Mouse (Mus musculus) left cerebral cortex, postnatal 10 days (tissue): ENCODE data around the gene Prl3c1. TPM values are rescaled to one million over a fixed set of nuclear protein-coding genes. Genes with fewer than 3 reads are reported as not detected.
"Not testable (repeated sequence)": the region's sequence is repeated elsewhere in the genome, so short reads cannot be mapped to it uniquely, and the experiment has no call there.

Experiments used
- DNase-seq, 2 experiments: peaks; one replicate each; pipeline ENCODE4 v3.0.0; 2021 to 2022; ENCODE audit warnings: low spot score in 2 of 2, mixed read lengths in 1 of 2; ENCODE audit errors: extremely low spot score in 1 of 2
- intact Hi-C: fragments of 180-260 bp; cut with DNase I; formaldehyde crosslinking; loops from one replicate; pipeline ENCODE4 v1.15.1; 2025
- total RNA-seq, 2 experiments: library from RNA; stranded (reverse); gene quantifications; 2 replicates each; pipeline ENCODE4 v1.2.3; 2021

Prl3c1 gene
- total RNA-seq, result not detected

DNA sequence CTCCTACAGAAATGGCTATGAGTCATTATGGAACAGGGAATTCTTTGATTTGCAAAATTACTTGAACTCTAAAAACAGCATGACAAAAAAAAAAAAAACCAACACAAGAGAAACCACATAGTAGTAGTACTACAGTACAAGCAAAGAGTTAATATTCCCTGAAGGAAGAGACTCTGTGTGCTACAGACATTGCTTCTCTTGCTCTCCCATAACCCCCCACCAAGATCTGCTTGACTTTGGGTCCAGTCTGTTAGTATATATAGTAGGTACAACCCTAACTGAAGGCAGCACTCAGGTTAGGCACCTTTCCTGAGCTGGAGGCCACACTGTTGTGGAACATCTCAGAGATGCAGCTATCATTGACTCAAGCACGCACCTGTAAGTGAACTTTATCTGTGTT lies at the start of gene Prl3c1:
Gene Prl3c1, plus strand, starts transcription at position 301 of the 400 bp plus-strand sequence.
- no peak for DNase-seq
- intact Hi-C loops, result no loop called here

DNA sequence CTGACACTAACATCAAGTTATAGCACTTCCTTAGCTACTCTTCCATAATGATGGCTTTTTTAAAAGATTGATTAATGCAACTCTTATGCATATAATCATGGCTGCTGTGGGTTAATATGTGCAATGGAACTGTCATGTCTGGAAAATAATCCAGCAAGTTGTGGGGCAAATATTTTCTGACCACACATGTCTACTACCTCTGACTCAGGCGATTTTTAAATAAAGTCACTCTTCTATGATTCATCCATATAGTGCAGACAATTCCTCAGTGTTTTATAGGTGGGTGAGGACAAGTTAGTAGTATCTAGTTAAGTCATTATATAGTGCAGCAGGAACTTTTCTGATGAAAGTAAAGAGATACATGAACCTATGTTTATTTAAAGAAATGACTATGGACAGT lies 48.2 kb upstream of the Prl3c1 start:
- intact Hi-C loops, result no loop called here

DNA sequence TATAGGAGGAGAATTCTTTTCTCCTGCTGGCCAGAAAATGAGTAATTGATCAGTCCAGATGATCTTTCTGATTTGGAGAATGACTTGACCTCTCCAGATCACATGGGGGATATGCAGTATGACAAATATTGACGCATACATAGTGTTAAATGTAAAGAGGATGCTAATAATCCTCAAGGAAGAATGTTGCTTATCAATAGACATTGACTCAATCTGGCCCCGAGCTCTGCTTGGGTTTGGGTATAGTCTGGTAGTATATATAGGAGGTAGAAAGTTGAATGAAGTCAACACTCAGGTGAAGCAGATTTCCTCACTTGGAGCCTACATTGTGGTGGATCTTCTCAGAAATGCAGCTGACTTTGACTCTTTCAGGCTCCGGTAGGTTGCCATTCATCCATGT lies 40.0 kb upstream of the Prl3c1 start, which contains the start of gene Prl3d3:
Gene Prl3d3, plus strand, starts transcription at position 301 of the 400 bp plus-strand sequence.
- DNase-seq, intact Hi-C loops: not testable (repeated sequence)

More for the DNA sequence above, 48.2 kb upstream of the Prl3c1 start:
- no peak for DNase-seq

DNA sequence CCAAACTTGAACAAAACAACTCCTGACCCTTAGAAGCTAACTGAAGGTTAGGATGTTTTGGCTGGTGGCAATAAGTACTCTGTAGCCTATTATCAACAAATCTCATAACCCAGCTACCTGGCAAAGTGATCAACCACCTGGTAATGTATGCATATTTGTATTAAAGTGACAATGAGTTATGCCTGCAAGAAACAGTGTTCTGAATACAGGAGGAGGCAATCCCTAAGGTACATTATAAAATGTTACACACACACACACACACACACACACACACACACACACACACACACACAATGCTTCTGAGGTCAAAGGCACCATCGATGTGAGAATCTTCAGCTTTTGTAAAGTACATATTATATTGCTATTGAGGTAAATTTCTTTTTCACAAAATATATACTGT lies 45.1 kb downstream of the Prl3c1 start, which contains the start of gene Prl3b1:
Gene Prl3b1, plus strand, starts transcription at position 301 of the 400 bp plus-strand sequence.
- intact Hi-C loops, result no loop called here
- no peak for DNase-seq

Other genes starting within 250 kb of the Prl3c1 start
- not detected for gene Prl, start 139.1 kb upstream of the Prl3c1 start, total RNA-seq
- gene Prl3d1, start 102.5 kb upstream of the Prl3c1 start, total RNA-seq, result not detected
- not detected for gene Prl3d2, start 75.0 kb upstream of the Prl3c1 start, total RNA-seq
- not detected for gene Prl3d3, start 39.9 kb upstream of the Prl3c1 start, total RNA-seq
- gene Prl3b1, start 45.2 kb downstream of the Prl3c1 start, total RNA-seq, result not detected
- gene Prl3a1, start 62.8 kb downstream of the Prl3c1 start, total RNA-seq, result not detected
- gene Prl6a1, start 116.0 kb downstream of the Prl3c1 start, total RNA-seq, result not detected
- gene Prl8a2, start 149.0 kb downstream of the Prl3c1 start, total RNA-seq, result not detected
- not detected for gene Prl2b1, start 194.2 kb downstream of the Prl3c1 start, total RNA-seq
- not detected for gene Prl8a6, start 242.0 kb downstream of the Prl3c1 start, total RNA-seq